In genomic region chr5:3961286-3961685, GRCm38 (mm10) we compare ENCODE assay signal across 21 mouse cellular contexts. TPM values are rescaled to one million over a fixed set of nuclear protein-coding genes. Genes with fewer than 3 reads are reported as not detected.
DNase-seq lines count a peak whose midpoint lies in the region; ATAC-seq and TF ChIP-seq lines count a peak whose summit lies in the region.
"Had no signal": no experiment of that assay in that cellular context is flagged by ENCODE, and none has a peak within 500 bp of the region (broad histone marks: within the 10 kb centered on the region; RNA-seq: fewer than 3 reads in every experiment).

No protein-coding gene starts in this region.

- H3K9ac ChIP-seq in midbrain, embryonic 11.5 days (ENCODE audit: low read length): no peak overlapping the region
- no peak overlapping the region for H3K9ac ChIP-seq in midbrain, embryonic 16.5 days (ENCODE audit: low read depth, low read length)

- H3K27ac ChIP-seq in midbrain, embryonic 11.5 days (ENCODE audit: low read depth, low read length): no peak overlapping the region
- no peak overlapping the region for H3K27ac ChIP-seq in midbrain, embryonic 16.5 days (ENCODE audit: low read length)
- H3K27ac ChIP-seq in testis, adult 2 months (ENCODE audit: control insufficient read depth, insufficient read depth, low read depth, low read length): peak overlapping the region; percentile 53; the same call in 1 of the 2 replicates

- no peak overlapping the region for H3K4me2 ChIP-seq in midbrain, embryonic 11.5 days
- no peak overlapping the region for H3K4me2 ChIP-seq in midbrain, embryonic 16.5 days (ENCODE audit: low read length)

- H3K4me1 ChIP-seq in midbrain, embryonic 11.5 days (ENCODE audit: control insufficient read depth, insufficient read depth, low read length): no peaks in the 10 kb centered on the region
- no peaks in the 10 kb centered on the region for H3K4me1 ChIP-seq in midbrain, embryonic 16.5 days (ENCODE audit: control insufficient read depth, insufficient read depth, low read length)
- H3K4me1 ChIP-seq in testis, adult 2 months (ENCODE audit: control insufficient read depth, insufficient read depth, low read length): no peaks in the 10 kb centered on the region

- no peaks in the 10 kb centered on the region; the same call in 1 of the 2 replicates for H3K36me3 ChIP-seq in midbrain, embryonic 11.5 days (ENCODE audit: control insufficient read depth, insufficient read depth, low read length)
- H3K36me3 ChIP-seq in midbrain, embryonic 16.5 days (ENCODE audit: control insufficient read depth, insufficient read depth, low read length): peaks cover 34% of the 10 kb centered on the region
- H3K36me3 ChIP-seq in testis, adult 2 months (ENCODE audit: control insufficient read depth, insufficient read depth, low read length): no peaks in the 10 kb centered on the region

- DNase-seq in midbrain, embryonic 11.5 days (ENCODE audit: low spot score, missing footprints): peak; percentile 75
- DNase-seq in testis, postnatal 10 days (ENCODE audit: low spot score): no peak
- peak; percentile 62 for DNase-seq in R1 (ENCODE audit: low read depth, low spot score)
- no peak for DNase-seq in frontal cortex, postnatal 36 days (ENCODE audit: low spot score in 2 of 2)
- DNase-seq: adrenal gland, adult 8-10 months; adrenal gland, postnatal 10 days; adrenal gland, postnatal 14 days; adrenal gland, postnatal 25 days; adrenal gland, postnatal 36 days; B cell, adult 2 months; cerebellum, adult 11 months; cerebellum, adult 11-12 months; cerebellum, adult 18-20 months; cerebellum, adult 2 months had no signal

- WGBS in midbrain, embryonic 11.5 days: 97% methylated on average over 7 of the region's 7 CpGs
- WGBS in midbrain, embryonic 16.5 days: 97% methylated on average over 7 of the region's 7 CpGs

- H3K27me3 ChIP-seq in midbrain, embryonic 11.5 days (ENCODE audit: control insufficient read depth, insufficient read depth, low read length): no peaks in the 10 kb centered on the region
- no peaks in the 10 kb centered on the region for H3K27me3 ChIP-seq in midbrain, embryonic 16.5 days (ENCODE audit: control insufficient read depth, insufficient read depth, low read depth, low read length)
- no peaks in the 10 kb centered on the region for H3K27me3 ChIP-seq in testis, adult 2 months (ENCODE audit: control insufficient read depth, insufficient read depth, low read length)
- H3K27me3 ChIP-seq: CH12.LX, Patski had no signal

- no peak for ATAC-seq in midbrain, embryonic 11.5 days (ENCODE audit: low FRiP score)
- no peak for ATAC-seq in midbrain, embryonic 16.5 days
- ATAC-seq: activated CD4-positive, CD25-positive, alpha-beta regulatory T cell, adult 4 months; CD4-positive, CD25-positive, alpha-beta regulatory T cell, adult 4 months; Patski had no signal

- no peaks in the 10 kb centered on the region for H3K9me3 ChIP-seq in midbrain, embryonic 11.5 days (ENCODE audit: control insufficient read depth, low read length)
- H3K9me3 ChIP-seq in midbrain, embryonic 16.5 days (replicated peaks; ENCODE audit: control insufficient read depth, low read length, poor library complexity, severe bottlenecking): no peaks in the 10 kb centered on the region
- H3K9me3 ChIP-seq: G1E had no signal

- TF ChIP-seq POLR2A in testis, adult 2 months (IDR thresholded peaks at IDR 0.05; ENCODE audit: control insufficient read depth, low read depth, low read length): no peak

- no peak for TF ChIP-seq CTCF in testis, adult 2 months (IDR thresholded peaks at IDR 0.05; ENCODE audit: control insufficient read depth, insufficient read depth, insufficient replicate concordance, low read depth, low read length)

- H3K4me3 ChIP-seq in midbrain, embryonic 11.5 days (ENCODE audit: low read depth, low read length): no peak overlapping the region
- no peak overlapping the region for H3K4me3 ChIP-seq in midbrain, embryonic 16.5 days (ENCODE audit: low read depth, low read length)
- no peak overlapping the region for H3K4me3 ChIP-seq in testis, adult 2 months (ENCODE audit: control insufficient read depth, low read depth, low read length)

RNA-seq across cellular contexts. Expression of gene Akap9, which starts 33.4 kb away (rescaled TPM):
- polyA plus RNA-seq in midbrain, embryonic 11.5 days (2014; fragmentation: Nextera tagmentation; extraction: Ambion mirVana): 149 and 172 TPM in 2 replicates
- 379 and 435 TPM in 2 replicates for polyA plus RNA-seq in midbrain, embryonic 16.5 days (2015; fragmentation: Nextera tagmentation; extraction: Ambion mirVana)
- 9.5 and 11.5 TPM in 2 replicates for polyA plus RNA-seq in testis, adult 2 months (2012; rRNA removed)

Comparison
In these comparisons a context has a peak if more than half of its experiments do, and no peak if none do; other contexts are left out.
1. DNase-seq: peak in midbrain, embryonic 11.5 days (single experiment) and R1 (single experiment); none in testis, postnatal 10 days (single experiment) and frontal cortex, postnatal 36 days (0 of 2).
2. RNA of gene Akap9, which starts 33.4 kb away (polyA plus RNA-seq): 379 to 435 TPM in midbrain, embryonic 16.5 days and 149 to 172 TPM in midbrain, embryonic 11.5 days; 9.5 to 11.5 TPM in testis, adult 2 months; every median in the first group is over 10 times any median in the second.